Mouse (Mus musculus): ENCODE data around the gene Rad54l2. TPM values are rescaled to one million over a fixed set of nuclear protein-coding genes. Genes with fewer than 3 reads are reported as not detected.

Gene Rad54l2
- polyA plus RNA-seq, 1 experiment from 2014 or later = 6.0 TPM

GRCm38 (mm10) chr9:106676571-106676970 lies 112.4 kb downstream of the Rad54l2 start:
- Histone ChIP-seq H3K4me3 (replicated peaks; ENCODE audit: low read depth, low read length) (no peak overlapping the region), H3K27me3 (ENCODE audit: control insufficient read depth, insufficient read depth, low read length) (no peaks in the 10 kb centered on the region), H3K27ac (replicated peaks; ENCODE audit: low read depth, low read length) (no peak overlapping the region), H3K4me1 (ENCODE audit: control insufficient read depth, insufficient read depth, low read length) (no peaks in the 10 kb centered on the region), H3K9me3 (ENCODE audit: control insufficient read depth, low read length) (no peaks in the 10 kb centered on the region), H3K9ac (replicated peaks; ENCODE audit: low read length) (no peak overlapping the region), H3K36me3 (ENCODE audit: control insufficient read depth, insufficient read depth, low read length) (peaks cover 43% of the 10 kb centered on the region), H3K4me2 (ENCODE audit: low read length) (no peak overlapping the region)
- no peak for DNase-seq
- 76% methylated on average over 4 of the region's 4 CpGs for WGBS
- no peak for ATAC-seq (ENCODE audit: low FRiP score, low TSS enrichment)

DNA sequence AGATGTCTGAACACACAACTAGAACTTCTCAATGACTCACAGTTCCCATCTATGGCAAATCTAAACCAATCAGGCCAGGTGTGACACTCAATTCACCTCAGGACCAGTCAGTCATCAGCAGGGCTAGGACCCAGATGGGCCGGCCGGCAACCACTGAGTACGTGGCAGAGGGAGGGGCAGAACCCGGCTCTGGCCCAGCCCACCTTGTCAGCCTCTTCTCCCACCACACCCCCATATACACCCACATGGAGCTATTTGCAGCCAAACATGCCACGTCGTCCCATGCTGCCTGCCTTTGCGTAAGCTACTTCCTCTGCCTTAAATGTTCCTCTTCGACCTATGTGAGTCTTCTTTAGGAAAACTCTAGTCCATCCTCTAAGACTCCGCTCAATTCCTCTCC lies 113.0 kb downstream of the Rad54l2 start:
- 80% methylated on average over 9 of the region's 9 CpGs for WGBS
- H3K9ac ChIP-seq (replicated peaks; ENCODE audit: low read length) = no peak overlapping the region
- H3K9me3 ChIP-seq (ENCODE audit: control insufficient read depth, low read length) = no peaks in the 10 kb centered on the region
- H3K4me1 ChIP-seq (ENCODE audit: control insufficient read depth, insufficient read depth, low read length) = no peaks in the 10 kb centered on the region
- ATAC-seq (ENCODE audit: low FRiP score, low TSS enrichment) (no peak; the same call in 1 of the 2 replicates), DNase-seq (no peak)
- H3K36me3 ChIP-seq (ENCODE audit: control insufficient read depth, insufficient read depth, low read length) = peaks cover 41% of the 10 kb centered on the region
- no peak overlapping the region for H3K4me3 ChIP-seq (replicated peaks; ENCODE audit: low read depth, low read length)
- H3K27me3 ChIP-seq (ENCODE audit: control insufficient read depth, insufficient read depth, low read length) = no peaks in the 10 kb centered on the region
- no peak overlapping the region for H3K27ac ChIP-seq (replicated peaks; ENCODE audit: low read depth, low read length)
- no peak overlapping the region for H3K4me2 ChIP-seq (ENCODE audit: low read length)

- no peak overlapping the region for H3K9ac ChIP-seq (replicated peaks; ENCODE audit: low read length)
- H3K27me3 ChIP-seq (ENCODE audit: control insufficient read depth, insufficient read depth, low read length) = no peaks in the 10 kb centered on the region
- peak; percentile 50; the same call in 1 of the 2 replicates for ATAC-seq (ENCODE audit: low FRiP score, low TSS enrichment)
- H3K4me2 ChIP-seq (ENCODE audit: low read length) = no peak overlapping the region
- H3K27ac ChIP-seq (replicated peaks; ENCODE audit: low read depth, low read length) = no peak overlapping the region
- 0% methylated on average over 1 of the region's 1 CpGs for WGBS
- no peak overlapping the region for H3K4me3 ChIP-seq (replicated peaks; ENCODE audit: low read depth, low read length)
- peak; percentile 89 for DNase-seq
- no peaks in the 10 kb centered on the region for H3K9me3 ChIP-seq (ENCODE audit: control insufficient read depth, low read length)
- H3K36me3 ChIP-seq (ENCODE audit: control insufficient read depth, insufficient read depth, low read length) = peaks cover 41% of the 10 kb centered on the region
- H3K4me1 ChIP-seq (ENCODE audit: control insufficient read depth, insufficient read depth, low read length) = no peaks in the 10 kb centered on the region
These were observed 113.5 kb downstream of the Rad54l2 start for GRCm38 (mm10) chr9:106675480-106675879.

DNA sequence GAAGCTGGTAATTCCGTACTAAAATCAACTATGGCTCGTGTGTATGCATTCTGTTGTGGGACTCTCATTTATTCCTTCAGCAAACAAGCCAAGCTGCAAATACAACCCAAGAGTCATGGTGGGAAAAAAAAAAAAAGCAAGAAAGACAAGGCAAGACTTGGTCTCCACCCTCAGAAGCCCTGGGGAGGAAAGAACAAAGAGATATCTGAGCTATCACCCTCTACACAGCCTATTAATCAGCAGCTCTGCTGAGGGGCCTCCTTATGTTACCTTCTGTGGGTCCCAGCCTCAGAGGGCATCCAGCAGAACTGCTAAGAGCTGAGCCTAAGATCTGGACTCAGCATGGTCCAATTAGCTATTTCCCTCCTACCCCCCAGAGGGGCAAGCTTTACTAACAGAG lies 115.1 kb downstream of the Rad54l2 start:
- no peak for DNase-seq
- no peak overlapping the region for H3K9ac ChIP-seq (replicated peaks; ENCODE audit: low read length)
- no peaks in the 10 kb centered on the region for H3K27me3 ChIP-seq (ENCODE audit: control insufficient read depth, insufficient read depth, low read length)
- H3K4me1 ChIP-seq (ENCODE audit: control insufficient read depth, insufficient read depth, low read length) = no peaks in the 10 kb centered on the region
- no peaks in the 10 kb centered on the region for H3K9me3 ChIP-seq (ENCODE audit: control insufficient read depth, low read length)
- no peak overlapping the region for H3K4me3 ChIP-seq (replicated peaks; ENCODE audit: low read depth, low read length)
- H3K36me3 ChIP-seq (ENCODE audit: control insufficient read depth, insufficient read depth, low read length) = peaks cover 30% of the 10 kb centered on the region
- H3K27ac ChIP-seq (replicated peaks; ENCODE audit: low read depth, low read length) = no peak overlapping the region
- ATAC-seq (ENCODE audit: low FRiP score, low TSS enrichment) = no peak
- 90% methylated on average over 2 of the region's 2 CpGs for WGBS
- no peak overlapping the region for H3K4me2 ChIP-seq (ENCODE audit: low read length)

- no peaks in the 10 kb centered on the region for H3K9me3 ChIP-seq (ENCODE audit: control insufficient read depth, low read length)
- 0 out of 2 replicates have a peak overlapping the region, but pooled peaks have one; percentile 11 for H3K4me2 ChIP-seq (ENCODE audit: low read length)
- peaks cover 15% of the 10 kb centered on the region for H3K36me3 ChIP-seq (ENCODE audit: control insufficient read depth, insufficient read depth, low read length)
- no peaks in the 10 kb centered on the region for H3K27me3 ChIP-seq (ENCODE audit: control insufficient read depth, insufficient read depth, low read length)
- H3K4me1 ChIP-seq (ENCODE audit: control insufficient read depth, insufficient read depth, low read length) = peaks cover 19% of the 10 kb centered on the region
- peak overlapping the region; percentile 89 for H3K27ac ChIP-seq (replicated peaks; ENCODE audit: low read depth, low read length)
- WGBS = 55% methylated on average over 6 of the region's 6 CpGs
- 0 out of 2 replicates have a peak overlapping the region, but pooled peaks have one; percentile 1 for H3K9ac ChIP-seq (replicated peaks; ENCODE audit: low read length)
- H3K4me3 ChIP-seq (replicated peaks; ENCODE audit: low read depth, low read length) = no peak overlapping the region
- DNase-seq (peak; percentile 45), ATAC-seq (ENCODE audit: low FRiP score, low TSS enrichment) (peak; percentile 49; the same call in 1 of the 2 replicates)
These were observed 124.1 kb downstream of the Rad54l2 start for GRCm38 (mm10) chr9:106664856-106665255.

- peak overlapping the region; percentile 89 for H3K27ac ChIP-seq (replicated peaks; ENCODE audit: low read depth, low read length)
- no peak overlapping the region for H3K4me3 ChIP-seq (replicated peaks; ENCODE audit: low read depth, low read length)
- H3K9me3 ChIP-seq (ENCODE audit: control insufficient read depth, low read length) = no peaks in the 10 kb centered on the region
- 16% methylated on average over 4 of the region's 4 CpGs for WGBS
- no peaks in the 10 kb centered on the region for H3K27me3 ChIP-seq (ENCODE audit: control insufficient read depth, insufficient read depth, low read length)
- peak; percentile 86 for ATAC-seq (ENCODE audit: low FRiP score, low TSS enrichment)
- peaks cover 15% of the 10 kb centered on the region for H3K36me3 ChIP-seq (ENCODE audit: control insufficient read depth, insufficient read depth, low read length)
- peak; percentile 87 for DNase-seq
- 0 out of 2 replicates have a peak overlapping the region, but pooled peaks have one; percentile 11 for H3K4me2 ChIP-seq (ENCODE audit: low read length)
- H3K9ac ChIP-seq (replicated peaks; ENCODE audit: low read length) = 0 out of 2 replicates have a peak overlapping the region, but pooled peaks have one; percentile 1
- peaks cover 19% of the 10 kb centered on the region for H3K4me1 ChIP-seq (ENCODE audit: control insufficient read depth, insufficient read depth, low read length)
These were observed 124.6 kb downstream of the Rad54l2 start for GRCm38 (mm10) chr9:106664433-106664832.

GRCm38 (mm10) chr9:106663200-106663599 lies 125.8 kb downstream of the Rad54l2 start:
- no peak for DNase-seq
- no peak overlapping the region for H3K9ac ChIP-seq (replicated peaks; ENCODE audit: low read length)
- 83% methylated on average over 6 of the region's 6 CpGs for WGBS
- H3K4me2 ChIP-seq (ENCODE audit: low read length) = no peak overlapping the region
- H3K9me3 ChIP-seq (ENCODE audit: control insufficient read depth, low read length) = no peaks in the 10 kb centered on the region
- no peak overlapping the region for H3K4me3 ChIP-seq (replicated peaks; ENCODE audit: low read depth, low read length)
- peaks cover 26% of the 10 kb centered on the region for H3K36me3 ChIP-seq (ENCODE audit: control insufficient read depth, insufficient read depth, low read length)
- H3K4me1 ChIP-seq (ENCODE audit: control insufficient read depth, insufficient read depth, low read length) = peaks cover 19% of the 10 kb centered on the region
- ATAC-seq (ENCODE audit: low FRiP score, low TSS enrichment) = no peak
- no peak overlapping the region for H3K27ac ChIP-seq (replicated peaks; ENCODE audit: low read depth, low read length)
- H3K27me3 ChIP-seq (ENCODE audit: control insufficient read depth, insufficient read depth, low read length) = no peaks in the 10 kb centered on the region

DNA sequence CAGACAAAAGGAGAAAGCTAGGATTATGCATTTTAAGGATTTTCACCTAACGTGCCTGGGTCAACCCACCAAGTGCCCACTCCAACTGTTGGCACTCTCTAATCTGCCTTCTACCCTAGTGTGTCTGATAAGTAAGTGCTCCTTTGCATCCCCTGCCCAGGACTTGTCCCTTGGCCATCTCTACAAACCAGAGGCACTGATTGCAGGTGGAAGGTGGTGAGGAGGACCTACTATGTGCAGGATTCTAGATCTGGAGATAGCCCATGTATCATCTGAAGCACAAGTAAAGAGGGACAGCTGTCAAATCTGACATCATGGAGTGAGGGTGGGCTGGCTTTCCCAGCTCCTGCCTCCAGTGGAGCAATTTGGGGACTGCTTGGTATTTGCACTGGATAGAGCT lies 129.1 kb downstream of the Rad54l2 start:
- Histone ChIP-seq H3K4me2 (ENCODE audit: low read length) (no peak overlapping the region), H3K4me3 (replicated peaks; ENCODE audit: low read depth, low read length) (no peak overlapping the region), H3K27ac (replicated peaks; ENCODE audit: low read depth, low read length) (no peak overlapping the region), H3K27me3 (ENCODE audit: control insufficient read depth, insufficient read depth, low read length) (no peaks in the 10 kb centered on the region), H3K4me1 (ENCODE audit: control insufficient read depth, insufficient read depth, low read length) (peaks cover 17% of the 10 kb centered on the region), H3K9ac (replicated peaks; ENCODE audit: low read length) (no peak overlapping the region), H3K36me3 (ENCODE audit: control insufficient read depth, insufficient read depth, low read length) (peaks cover 27% of the 10 kb centered on the region), H3K9me3 (ENCODE audit: control insufficient read depth, low read length) (no peaks in the 10 kb centered on the region)
- ATAC-seq (ENCODE audit: low FRiP score, low TSS enrichment) (no peak), DNase-seq (no peak)
- WGBS = 65% methylated on average over 1 of the region's 1 CpGs

DNA sequence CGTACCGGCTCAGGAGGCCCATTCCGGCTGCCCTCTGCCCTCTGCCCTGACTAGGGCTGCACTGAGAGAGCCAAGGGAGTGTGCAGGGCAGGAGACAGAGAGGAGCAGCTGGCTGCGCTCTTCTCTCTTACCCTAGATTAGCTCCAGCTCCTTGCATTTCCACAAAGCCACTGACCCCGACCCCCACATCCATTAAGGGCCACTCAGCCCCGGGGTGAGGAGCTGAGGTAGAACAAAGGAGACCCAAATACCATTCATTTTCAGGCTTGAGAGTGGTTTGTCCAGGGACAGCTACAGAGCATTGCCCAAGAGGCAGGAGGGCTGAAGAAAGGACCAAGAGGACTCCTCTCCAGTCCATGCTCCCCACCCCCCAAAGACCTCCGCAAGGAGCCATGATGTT lies 129.6 kb downstream of the Rad54l2 start:
- Histone ChIP-seq H3K4me1 (ENCODE audit: control insufficient read depth, insufficient read depth, low read length) (peaks cover 16% of the 10 kb centered on the region), H3K4me3 (replicated peaks; ENCODE audit: low read depth, low read length) (no peak overlapping the region), H3K27ac (replicated peaks; ENCODE audit: low read depth, low read length) (no peak overlapping the region), H3K9me3 (ENCODE audit: control insufficient read depth, low read length) (no peaks in the 10 kb centered on the region), H3K27me3 (ENCODE audit: control insufficient read depth, insufficient read depth, low read length) (0 out of 2 replicates have a peak, but pooled peaks cover 4% of the 10 kb centered on the region), H3K9ac (replicated peaks; ENCODE audit: low read length) (no peak overlapping the region), H3K36me3 (ENCODE audit: control insufficient read depth, insufficient read depth, low read length) (peaks cover 27% of the 10 kb centered on the region), H3K4me2 (ENCODE audit: low read length) (no peak overlapping the region)
- ATAC-seq (ENCODE audit: low FRiP score, low TSS enrichment) = no peak
- DNase-seq = no peak
- WGBS = 19% methylated on average over 7 of the region's 7 CpGs

Data from midbrain, embryonic 14.5 days (tissue).